Mouse (Mus musculus) MEL (cell line): ENCODE measurements around the gene Neurod4. TPM values are rescaled to one million over a fixed set of nuclear protein-coding genes. Genes with fewer than 3 reads are reported as not detected.

Experiments
- DNase-seq: peaks from one replicate; pipeline ENCODE4 v3.0.0; 2011; ENCODE audit warnings: low read depth, low spot score
- H3K27ac ChIP-seq: 2 replicates; pipeline ENCODE4 v1.5.1; 2012; ENCODE audit warnings: low read depth, mild to moderate bottlenecking, control low read depth, low read length, moderate library complexity; ENCODE audit not compliant: control insufficient read depth
- H3K27me3 ChIP-seq, 2 experiments: fragments of 150-350 bp in 1 of 2; sonication (generic) in 1 of 2; 2 replicates each; pipeline ENCODE4 v1.6.1; 2012; ENCODE audit warnings: low read length in 2 of 2, mild to moderate bottlenecking in 2 of 2, improper control_type of control experiment in 1 of 2, moderate library complexity in 1 of 2; ENCODE audit not compliant: insufficient read depth in 2 of 2, control insufficient read depth in 1 of 2
- H3K36me3 ChIP-seq, 2 experiments: 2 replicates each; pipeline ENCODE4 v1.6.1; 2012 to 2014; ENCODE audit warnings: low read length in 2 of 2, improper control_type of control experiment in 1 of 2, inconsistent platforms in 1 of 2, mild to moderate bottlenecking in 1 of 2; ENCODE audit not compliant: insufficient read depth in 2 of 2, control insufficient read depth in 1 of 2
- H3K4me1 ChIP-seq, 2 experiments: fragments of 150-350 bp in 1 of 2; sonication (generic) in 1 of 2; 2 replicates each; pipeline ENCODE4 v1.6.1; 2012; ENCODE audit warnings: low read length in 2 of 2, improper control_type of control experiment in 1 of 2, mild to moderate bottlenecking in 1 of 2; ENCODE audit not compliant: insufficient read depth in 2 of 2, control insufficient read depth in 1 of 2
- H3K4me3 ChIP-seq, 2 experiments: fragments of 150-350 bp in 1 of 2; sonication (generic) in 1 of 2; 2 replicates each; pipeline ENCODE4 v1.5.1; 2012; ENCODE audit warnings: low read depth in 2 of 2, low read length in 2 of 2, mild to moderate bottlenecking in 2 of 2, moderate library complexity in 2 of 2, control low read depth in 1 of 2, improper control_type of control experiment in 1 of 2; ENCODE audit not compliant: control insufficient read depth in 1 of 2, insufficient read depth in 1 of 2
- H3K79me2 ChIP-seq: 2 replicates; pipeline ENCODE4 v1.6.1; 2012; ENCODE audit warnings: mild to moderate bottlenecking, low read length, moderate library complexity; ENCODE audit not compliant: control insufficient read depth, poor library complexity, insufficient read depth
- H3K9ac ChIP-seq: 2 replicates; pipeline ENCODE4 v1.6.1; 2012; ENCODE audit warnings: low read depth, mild to moderate bottlenecking, control low read depth, low read length, moderate library complexity; ENCODE audit not compliant: control insufficient read depth, poor library complexity, severe bottlenecking
- H3K9me3 ChIP-seq: fragments of 150-350 bp; sonication (generic); replicated peaks from 2 replicates; pipeline ENCODE4 v1.6.1; 2012; ENCODE audit warnings: mild to moderate bottlenecking, low read length, improper control_type of control experiment, moderate library complexity; ENCODE audit not compliant: insufficient read depth
- CHD2 ChIP-seq: IDR thresholded peaks from 2 replicates; pipeline ENCODE4 v1.6.1; 2011; ENCODE audit warnings: low read length, improper control_type of control experiment
- ELF1 ChIP-seq: IDR thresholded peaks from 2 replicates; pipeline ENCODE4 v1.6.1; 2014; ENCODE audit warnings: low read depth, mild to moderate bottlenecking, inconsistent platforms, low read length, improper control_type of control experiment, moderate library complexity
- EP300 ChIP-seq, 2 experiments: IDR thresholded peaks; 2 replicates each; pipeline ENCODE4 v1.6.1; 2011; ENCODE audit warnings: improper control_type of control experiment in 2 of 2, low read length in 2 of 2, low read depth in 1 of 2, mild to moderate bottlenecking in 1 of 2
- ETS1 ChIP-seq: IDR thresholded peaks from 2 replicates; pipeline ENCODE4 v1.6.1; 2012; ENCODE audit warnings: low read depth, mild to moderate bottlenecking, inconsistent platforms, low read length, improper control_type of control experiment, moderate library complexity
- GABPA ChIP-seq: IDR thresholded peaks from 2 replicates; pipeline ENCODE4 v1.6.1; 2012; ENCODE audit warnings: low read depth, mild to moderate bottlenecking, inconsistent platforms, low read length, improper control_type of control experiment, moderate library complexity
- GATA1 ChIP-seq: IDR thresholded peaks from 2 replicates; pipeline ENCODE4 v1.6.1; 2011; ENCODE audit warnings: low read depth, low read length, improper control_type of control experiment
- MAX ChIP-seq: IDR thresholded peaks from 2 replicates; pipeline ENCODE4 v1.6.1; 2011; ENCODE audit warnings: low read length, improper control_type of control experiment
- MEF2A ChIP-seq: IDR thresholded peaks from 2 replicates; pipeline ENCODE4 v1.6.1; 2014; ENCODE audit warnings: low read depth, mild to moderate bottlenecking, inconsistent platforms, low read length, improper control_type of control experiment; ENCODE audit not compliant: poor library complexity, insufficient replicate concordance, severe bottlenecking; ENCODE audit errors: extremely low read depth
- NRF1 ChIP-seq: IDR thresholded peaks from 2 replicates; pipeline ENCODE4 v1.6.1; 2014; ENCODE audit warnings: low read depth, mild to moderate bottlenecking, inconsistent platforms, low read length, improper control_type of control experiment, moderate library complexity; ENCODE audit not compliant: poor library complexity, insufficient read depth, severe bottlenecking
- POLR2A ChIP-seq, 2 experiments: IDR thresholded peaks; 2 replicates each; pipeline ENCODE4 v1.6.1; 2011 to 2012; ENCODE audit warnings: low read length in 2 of 2, mild to moderate bottlenecking in 2 of 2, control low read depth in 1 of 2, improper control_type of control experiment in 1 of 2, low read depth in 1 of 2, moderate library complexity in 1 of 2; ENCODE audit not compliant: control insufficient read depth in 1 of 2, insufficient read depth in 1 of 2, poor library complexity in 1 of 2
- POLR2AphosphoS5 ChIP-seq: IDR thresholded peaks from 2 replicates; pipeline ENCODE4 v1.6.1; 2012; ENCODE audit warnings: low read depth, borderline replicate concordance, mild to moderate bottlenecking, inconsistent platforms, low read length, moderate library complexity, mixed read lengths
- SIN3A ChIP-seq: IDR thresholded peaks from 2 replicates; pipeline ENCODE4 v1.6.1; 2012; ENCODE audit warnings: low read length, improper control_type of control experiment, inconsistent platforms
- SMC3 ChIP-seq: IDR thresholded peaks from 2 replicates; pipeline ENCODE4 v1.6.1; 2011; ENCODE audit warnings: low read depth, low read length, improper control_type of control experiment
- TBP ChIP-seq: IDR thresholded peaks from 2 replicates; pipeline ENCODE4 v1.8.0; 2011; ENCODE audit warnings: low read depth, low read length, improper control_type of control experiment
- UBTF ChIP-seq: IDR thresholded peaks from 2 replicates; pipeline ENCODE4 v1.6.1; 2012; ENCODE audit warnings: low read depth, mild to moderate bottlenecking, inconsistent platforms, low read length, improper control_type of control experiment, moderate library complexity, borderline replicate concordance; ENCODE audit not compliant: insufficient read depth
- USF2 ChIP-seq, 2 experiments: IDR thresholded peaks; 2 replicates each; pipeline ENCODE4 v1.6.1; 2011 to 2012; ENCODE audit warnings: improper control_type of control experiment in 2 of 2, low read length in 2 of 2, borderline replicate concordance in 1 of 2, inconsistent platforms in 1 of 2, low read depth in 1 of 2, mild to moderate bottlenecking in 1 of 2; ENCODE audit not compliant: insufficient read depth in 1 of 2
- polyA plus RNA-seq, 2 experiments: library from polyadenylated mRNA; stranded (reverse) in 1 of 2; unstranded in 1 of 2; fragments of >175 nt in 1 of 2; fragments of >200 nt in 1 of 2; gene quantifications; 2 replicates each; pipeline versions ENCODE4 v1.2.1 to v1.2.4; 2012; ENCODE audit warnings: low replicate concordance in 2 of 2, low read depth in 1 of 2; ENCODE audit not compliant: insufficient read length in 2 of 2, insufficient read depth in 1 of 2, missing spikeins in 1 of 2
- total RNA-seq: library from RNA; depleted of rRNA; stranded (reverse); fragments of 300-350 nt; gene quantifications from 2 replicates; pipeline ENCODE4 v1.2.3, GENCODE M21; 2012

Gene Neurod4
- total and polyA plus RNA-seq, 3 experiments: not detected

GRCm38 (mm10) chr10:130281982-130282449, 2.0 kb upstream of the Neurod4 start:
- H3K9me3 ChIP-seq: no peaks in the 10 kb centered on the region
- TF ChIP-seq MEF2A (no peak), UBTF (no peak)

DNA sequence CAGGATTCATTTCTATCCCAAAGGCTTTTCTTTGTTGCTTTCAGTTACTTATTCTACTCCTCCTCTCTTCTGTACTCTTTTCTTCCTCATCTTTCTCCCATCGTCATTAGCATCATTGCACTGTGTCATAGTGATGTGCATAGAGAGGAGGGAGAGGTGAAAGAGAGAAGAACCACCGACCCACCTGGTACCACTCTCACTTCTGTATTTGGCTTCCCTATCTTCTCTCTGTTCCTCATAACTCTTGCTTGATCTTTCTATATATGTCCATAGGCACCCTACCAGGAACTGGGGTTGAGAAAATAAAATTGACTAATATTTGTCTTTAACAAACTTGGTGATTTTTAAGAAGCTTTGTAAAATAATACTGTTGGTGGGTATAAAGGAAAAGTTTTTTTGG, 3.5 kb downstream of the Neurod4 start:
- TF ChIP-seq POLR2A (IDR thresholded peaks at IDR 0.05; ENCODE audit: control insufficient read depth in 1 of 2, insufficient read depth in 1 of 2, low read depth in 1 of 2, low read length in 2 of 2, poor library complexity in 1 of 2) (no peak), EP300 (IDR thresholded peaks at IDR 0.05; ENCODE audit: low read depth in 1 of 2, low read length in 2 of 2) (no peak), GATA1 (no peak), POLR2AphosphoS5 (no peak), GABPA (no peak), MAX (no peak), SMC3 (no peak), ETS1 (no peak), USF2 (IDR thresholded peaks at IDR 0.05; ENCODE audit: borderline replicate concordance in 1 of 2, insufficient read depth in 1 of 2, low read depth in 1 of 2, low read length in 2 of 2) (no peak), ELF1 (no peak), CHD2 (no peak), TBP (no peak), NRF1 (no peak), SIN3A (no peak)
- Histone ChIP-seq H3K9ac (no peak overlapping the region), H3K27ac (no peak overlapping the region), H3K36me3 (no peaks in the 10 kb centered on the region), H3K4me3 (no peak overlapping the region), H3K4me1 (no peaks in the 10 kb centered on the region), H3K79me2 (no peaks in the 10 kb centered on the region), H3K27me3 (peaks cover 4 to 5% of the 10 kb centered on the region in 2 experiments), H3K9me3 (no peaks in the 10 kb centered on the region)
- DNase-seq: no peak

More at GRCm38 (mm10) chr10:130281982-130282449, 2.0 kb upstream of the Neurod4 start:
- DNase-seq: no peak
- no peaks in the 10 kb centered on the region for H3K4me1 ChIP-seq
- H3K9ac ChIP-seq: no peak overlapping the region
- no peak overlapping the region for H3K4me3 ChIP-seq
- H3K79me2 ChIP-seq: no peaks in the 10 kb centered on the region
- no peak overlapping the region for H3K27ac ChIP-seq
- H3K36me3 ChIP-seq: no peaks in the 10 kb centered on the region
- no peaks in the 10 kb centered on the region; a peak in 2 of 4 replicates for H3K27me3 ChIP-seq
